Mouse (Mus musculus): Measurements from ENCODE around the gene Fry. TPM values are rescaled to one million over a fixed set of nuclear protein-coding genes. Genes with fewer than 3 reads are reported as not detected.

The Fry gene
- polyA plus RNA-seq, 1 experiment: 2.9 TPM

DNA sequence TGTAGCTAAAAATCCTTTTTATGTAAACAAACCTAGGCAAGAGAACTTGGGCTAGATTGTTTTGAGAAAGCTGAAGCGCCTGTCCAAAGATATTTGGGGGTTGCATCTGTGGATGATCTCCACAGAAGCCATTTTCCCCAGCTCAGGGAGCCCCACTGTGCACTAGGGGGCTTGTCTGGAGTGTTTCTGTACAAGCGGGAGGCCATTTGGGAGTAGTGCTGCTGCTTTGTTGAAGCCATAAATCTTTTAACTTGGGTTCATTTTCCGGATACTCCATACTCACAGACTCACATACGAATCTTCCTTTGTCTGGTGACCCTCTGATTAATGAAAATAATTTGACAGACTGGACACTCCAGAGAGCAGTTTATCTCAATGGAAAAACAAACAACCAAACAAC, 142.9 kb downstream of the Fry start:
- Histone ChIP-seq H3K27ac (ENCODE audit: insufficient read depth, low read length) (no peak overlapping the region), H3K4me3 (ENCODE audit: insufficient read depth, low read length) (no peak overlapping the region), H3K4me1 (ENCODE audit: control insufficient read depth, insufficient read depth, low read length) (no peaks in the 10 kb centered on the region; the same call in 1 of the 2 replicates)
- TF ChIP-seq CTCF (IDR thresholded peaks at IDR 0.05; ENCODE audit: borderline replicate concordance, insufficient read depth, low read length) (no peak), POLR2A (IDR thresholded peaks at IDR 0.05; ENCODE audit: low read depth, low read length) (no peak)

GRCm38 (mm10) chr5:150262046-150262716, 143.7 kb downstream of the Fry start:
- Histone ChIP-seq H3K4me3 (ENCODE audit: insufficient read depth, low read length) (no peak overlapping the region), H3K4me1 (ENCODE audit: control insufficient read depth, insufficient read depth, low read length) (no peaks in the 10 kb centered on the region; the same call in 1 of the 2 replicates), H3K27ac (ENCODE audit: insufficient read depth, low read length) (no peak overlapping the region)
- TF ChIP-seq CTCF (IDR thresholded peaks at IDR 0.05; ENCODE audit: borderline replicate concordance, insufficient read depth, low read length): no peak
- no peak for TF ChIP-seq POLR2A (IDR thresholded peaks at IDR 0.05; ENCODE audit: low read depth, low read length)

DNA sequence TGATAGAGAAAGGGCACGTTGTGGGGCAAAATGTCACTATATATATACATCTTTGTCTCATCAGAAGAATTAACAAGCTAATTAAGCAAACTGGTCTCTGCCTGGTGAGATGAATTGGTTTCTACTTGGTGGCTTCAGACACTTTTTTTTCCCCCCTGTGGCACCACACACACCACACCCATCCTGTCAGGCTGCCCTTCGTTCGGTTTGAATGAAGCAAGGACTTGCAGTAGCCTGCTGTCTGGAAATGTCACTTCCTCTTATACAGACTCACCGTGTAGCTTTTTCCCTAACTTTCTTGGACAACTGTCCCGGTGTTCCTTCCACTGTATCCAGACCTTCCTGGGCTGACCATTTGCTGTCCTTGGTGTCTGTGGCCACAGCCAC, 144.3 kb downstream of the Fry start:
- no peak for TF ChIP-seq POLR2A (IDR thresholded peaks at IDR 0.05; ENCODE audit: low read depth, low read length)
- TF ChIP-seq CTCF (IDR thresholded peaks at IDR 0.05; ENCODE audit: borderline replicate concordance, insufficient read depth, low read length): no peak
- no peaks in the 10 kb centered on the region; the same call in 1 of the 2 replicates for H3K4me1 ChIP-seq (ENCODE audit: control insufficient read depth, insufficient read depth, low read length)
- H3K4me3 ChIP-seq (ENCODE audit: insufficient read depth, low read length): no peak overlapping the region
- H3K27ac ChIP-seq (ENCODE audit: insufficient read depth, low read length): no peak overlapping the region

DNA sequence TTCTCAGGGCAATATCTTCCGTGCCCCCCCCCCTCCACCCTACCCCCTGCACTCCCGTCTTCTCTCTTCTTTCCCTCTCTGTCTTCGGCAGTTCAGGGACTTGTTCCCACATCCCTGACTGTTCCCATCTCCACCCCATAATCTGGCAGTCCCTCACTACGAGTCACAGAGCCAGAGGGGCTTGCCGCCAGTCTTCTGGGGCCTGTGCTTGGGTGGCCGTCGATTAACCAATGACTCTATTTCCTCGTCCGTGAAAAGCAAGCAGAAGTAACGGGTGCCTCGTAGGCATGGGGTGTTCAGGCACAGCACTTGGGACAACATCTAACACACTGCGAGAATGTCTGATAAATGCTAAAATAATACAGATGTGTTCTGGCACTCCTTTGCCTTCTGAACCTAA, 144.7 kb downstream of the Fry start:
- Histone ChIP-seq H3K4me3 (ENCODE audit: insufficient read depth, low read length) (no peak overlapping the region), H3K4me1 (ENCODE audit: control insufficient read depth, insufficient read depth, low read length) (no peaks in the 10 kb centered on the region; the same call in 1 of the 2 replicates), H3K27ac (ENCODE audit: insufficient read depth, low read length) (no peak overlapping the region)
- no peak for TF ChIP-seq POLR2A (IDR thresholded peaks at IDR 0.05; ENCODE audit: low read depth, low read length)
- TF ChIP-seq CTCF (IDR thresholded peaks at IDR 0.05; ENCODE audit: borderline replicate concordance, insufficient read depth, low read length): no peak

DNA sequence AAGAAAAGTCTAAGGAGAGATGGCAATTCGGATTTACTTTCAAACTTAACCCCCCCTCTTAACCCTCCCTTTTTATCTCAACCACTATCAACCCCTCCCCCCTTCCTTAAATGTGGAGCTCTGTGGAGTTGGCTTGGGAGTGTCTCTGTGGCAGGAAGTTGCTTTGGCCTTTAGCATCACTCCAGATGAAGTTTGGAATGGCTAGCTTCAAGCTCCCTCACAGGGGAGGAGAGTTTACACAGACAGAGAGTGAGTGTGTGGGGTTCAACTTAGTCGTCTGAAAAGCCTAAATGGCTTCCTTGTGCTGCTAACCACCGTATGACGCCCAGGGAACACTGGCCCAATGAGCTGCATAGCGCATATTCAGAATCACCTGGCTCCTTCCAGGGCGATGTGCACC, 145.2 kb downstream of the Fry start:
- TF ChIP-seq POLR2A (IDR thresholded peaks at IDR 0.05; ENCODE audit: low read depth, low read length) (no peak), CTCF (IDR thresholded peaks at IDR 0.05; ENCODE audit: borderline replicate concordance, insufficient read depth, low read length) (no peak)
- H3K4me1 ChIP-seq (ENCODE audit: control insufficient read depth, insufficient read depth, low read length): no peaks in the 10 kb centered on the region; the same call in 1 of the 2 replicates
- no peak overlapping the region for H3K4me3 ChIP-seq (ENCODE audit: insufficient read depth, low read length)
- H3K27ac ChIP-seq (ENCODE audit: insufficient read depth, low read length): no peak overlapping the region

DNA sequence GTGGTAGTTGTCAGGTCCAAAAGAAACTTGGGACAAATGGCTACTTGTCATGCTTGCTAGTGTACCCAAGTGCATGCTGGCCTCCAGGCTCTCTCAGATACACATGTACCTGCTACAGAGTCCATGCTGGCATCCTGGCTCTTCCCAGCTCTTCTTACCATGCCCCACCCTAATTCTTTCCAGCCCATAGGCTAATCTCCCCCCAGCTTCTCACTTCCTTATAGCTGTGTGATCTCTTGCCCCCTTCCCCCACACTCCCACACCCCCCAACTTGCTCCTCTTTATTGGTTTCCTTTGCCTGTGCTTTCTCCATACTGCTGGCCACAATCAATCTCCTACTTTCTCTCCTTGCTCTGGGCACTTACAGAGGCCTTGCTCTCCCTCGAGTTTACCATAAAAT, 146.6 kb downstream of the Fry start:
- Histone ChIP-seq H3K4me1 (ENCODE audit: control insufficient read depth, insufficient read depth, low read length) (no peaks in the 10 kb centered on the region), H3K4me3 (ENCODE audit: insufficient read depth, low read length) (no peak overlapping the region), H3K27ac (ENCODE audit: insufficient read depth, low read length) (no peak overlapping the region)
- TF ChIP-seq POLR2A (IDR thresholded peaks at IDR 0.05; ENCODE audit: low read depth, low read length): no peak
- no peak for TF ChIP-seq CTCF (IDR thresholded peaks at IDR 0.05; ENCODE audit: borderline replicate concordance, insufficient read depth, low read length)

DNA sequence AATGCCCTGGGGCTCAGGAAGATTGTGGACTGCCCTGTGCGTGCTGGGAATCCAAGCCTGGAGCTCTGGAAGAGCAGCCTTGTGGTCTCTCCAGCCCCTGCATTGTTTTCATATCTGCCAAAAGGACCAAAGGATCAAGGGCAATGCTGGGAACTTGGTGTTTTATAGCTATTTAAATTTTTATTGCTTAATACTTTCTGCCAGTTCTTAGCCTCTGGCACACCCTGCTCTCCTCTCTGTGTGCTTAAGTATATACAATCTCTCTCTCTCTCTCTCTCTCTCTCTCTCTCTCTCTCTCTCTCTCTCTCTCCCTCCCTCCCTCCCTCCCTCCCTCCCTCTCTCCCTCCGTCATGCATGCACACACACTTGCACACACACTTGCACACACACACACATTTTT, 147.5 kb downstream of the Fry start:
- H3K4me3 ChIP-seq (ENCODE audit: insufficient read depth, low read length): no peak overlapping the region
- no peaks in the 10 kb centered on the region for H3K4me1 ChIP-seq (ENCODE audit: control insufficient read depth, insufficient read depth, low read length)
- H3K27ac ChIP-seq (ENCODE audit: insufficient read depth, low read length): no peak overlapping the region
- no peak for TF ChIP-seq CTCF (IDR thresholded peaks at IDR 0.05; ENCODE audit: borderline replicate concordance, insufficient read depth, low read length)

- no peaks in the 10 kb centered on the region for H3K4me1 ChIP-seq (ENCODE audit: control insufficient read depth, insufficient read depth, low read length)
- no peak for TF ChIP-seq CTCF (IDR thresholded peaks at IDR 0.05; ENCODE audit: borderline replicate concordance, insufficient read depth, low read length)
- TF ChIP-seq POLR2A (IDR thresholded peaks at IDR 0.05; ENCODE audit: low read depth, low read length): no peak
- no peak overlapping the region for H3K27ac ChIP-seq (ENCODE audit: insufficient read depth, low read length)
- no peak overlapping the region for H3K4me3 ChIP-seq (ENCODE audit: insufficient read depth, low read length)
These were observed 149.8 kb downstream of the Fry start for GRCm38 (mm10) chr5:150268261-150268660.

DNA sequence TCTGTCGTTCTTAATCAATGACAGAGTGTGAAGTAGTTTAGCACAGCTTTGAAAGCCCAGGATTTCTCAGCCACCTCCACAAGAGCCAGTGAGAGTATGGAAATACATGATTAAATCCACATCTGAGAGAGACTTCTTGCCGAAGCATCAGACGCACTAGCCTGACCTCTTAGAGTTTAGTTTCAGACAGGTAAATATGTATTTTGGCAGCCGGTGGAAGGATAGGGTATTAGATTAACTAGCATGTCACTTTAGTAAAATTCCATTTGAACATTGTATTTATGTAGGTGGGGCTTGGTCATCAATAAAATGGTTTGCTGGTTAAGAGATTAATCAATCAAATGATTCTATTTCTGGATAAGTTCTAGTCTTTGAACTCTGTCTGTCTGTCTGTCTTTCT, 152.0 kb downstream of the Fry start:
- Histone ChIP-seq H3K4me1 (ENCODE audit: control insufficient read depth, insufficient read depth, low read length) (no peaks in the 10 kb centered on the region), H3K27ac (ENCODE audit: insufficient read depth, low read length) (no peak overlapping the region), H3K4me3 (ENCODE audit: insufficient read depth, low read length) (no peak overlapping the region)
- no peak for TF ChIP-seq POLR2A (IDR thresholded peaks at IDR 0.05; ENCODE audit: low read depth, low read length)
- no peak for TF ChIP-seq CTCF (IDR thresholded peaks at IDR 0.05; ENCODE audit: borderline replicate concordance, insufficient read depth, low read length)

DNA sequence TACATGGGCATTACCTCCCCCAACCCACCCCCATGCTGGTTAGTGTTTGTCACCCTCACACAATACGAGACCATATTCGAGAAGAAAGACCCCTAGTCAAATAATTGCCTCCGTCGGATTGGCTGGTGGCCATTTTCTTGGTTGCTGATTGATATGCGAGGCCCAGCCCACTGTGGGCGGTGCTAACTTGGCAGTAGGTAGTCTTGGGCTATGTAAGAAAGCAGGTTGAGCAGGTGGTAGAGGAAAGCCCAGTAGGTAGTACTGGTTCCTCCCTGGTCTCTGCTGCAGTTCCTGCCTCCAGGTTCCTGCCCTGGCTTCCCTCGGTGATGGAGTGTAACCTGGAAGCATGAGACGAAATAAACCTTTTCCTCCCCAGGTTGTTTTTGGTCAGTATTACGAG, 153.7 kb downstream of the Fry start:
- Histone ChIP-seq H3K4me3 (ENCODE audit: insufficient read depth, low read length) (no peak overlapping the region), H3K4me1 (ENCODE audit: control insufficient read depth, insufficient read depth, low read length) (peaks cover 2% of the 10 kb centered on the region; the same call in 1 of the 2 replicates), H3K27ac (ENCODE audit: insufficient read depth, low read length) (no peak overlapping the region)
- TF ChIP-seq POLR2A (IDR thresholded peaks at IDR 0.05; ENCODE audit: low read depth, low read length) (no peak), CTCF (IDR thresholded peaks at IDR 0.05; ENCODE audit: borderline replicate concordance, insufficient read depth, low read length) (no peak)

All from embryonic fibroblast, embryonic 13.5 days (primary cell).